Mouse (Mus musculus) neutrophil, adult 5-6 weeks (primary cell): ENCODE measurements around the gene Slc25a5. TPM values are rescaled to one million over a fixed set of nuclear protein-coding genes. Genes with fewer than 3 reads are reported as not detected.
"Not testable (repeated sequence)": the region's sequence is repeated elsewhere in the genome, so short reads cannot be mapped to it uniquely, and the experiment has no call there.

Experiments used
- ATAC-seq: fragments of 151-379, 151-347 bp; 2 replicates; pipeline ENCODE4 v1.8.0; 2017; ENCODE audit warnings: mild to moderate bottlenecking, moderate TSS enrichment; ENCODE audit not compliant: insufficient number of reproducible peaks, poor library complexity, low FRiP score, severe bottlenecking; ENCODE audit errors: extremely low read depth
- total RNA-seq: library from RNA; stranded (forward); fragments of 200-1000 nt; gene quantifications from 2 replicates; pipeline ENCODE4 v1.2.3, GENCODE M21; 2017

Gene Slc25a5
- total RNA-seq, 1 experiment from 2014 or later = 243 TPM

DNA sequence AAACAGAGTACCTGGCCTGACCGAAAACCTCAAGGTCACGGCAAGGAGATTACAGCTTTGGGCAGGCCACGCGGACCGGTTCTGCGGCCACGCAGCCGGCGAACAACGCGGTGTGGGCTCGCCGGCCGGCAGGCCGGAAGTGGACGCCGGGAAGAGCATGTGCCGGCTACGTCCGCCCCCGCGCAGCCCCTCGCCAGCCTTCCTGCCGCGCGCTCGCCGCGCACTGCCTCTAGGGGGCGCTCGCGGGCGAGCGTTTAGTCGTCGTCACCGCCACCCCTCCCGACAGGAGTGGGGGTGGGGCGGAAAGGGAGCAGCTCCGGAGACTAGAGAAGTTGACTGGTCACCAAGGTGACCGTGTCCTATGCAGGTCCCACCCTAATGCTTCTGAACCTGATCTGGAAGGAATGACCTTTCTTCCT, 721 bp downstream of the Slc25a5 start:
- peak; percentile 80 for ATAC-seq

DNA sequence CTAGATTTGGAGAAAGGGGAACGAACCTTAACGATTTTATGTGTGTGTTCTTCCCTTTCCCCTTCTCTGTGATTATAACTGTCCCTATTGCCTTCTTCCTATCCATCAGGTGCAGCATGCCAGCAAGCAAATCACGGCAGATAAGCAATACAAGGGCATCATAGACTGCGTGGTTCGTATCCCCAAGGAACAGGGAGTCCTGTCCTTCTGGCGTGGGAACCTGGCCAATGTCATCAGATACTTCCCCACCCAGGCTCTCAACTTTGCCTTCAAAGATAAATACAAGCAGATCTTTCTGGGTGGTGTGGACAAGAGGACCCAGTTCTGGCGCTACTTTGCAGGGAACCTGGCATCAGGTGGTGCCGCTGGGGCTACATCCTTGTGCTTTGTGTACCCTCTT, 1.3 kb downstream of the Slc25a5 start:
- ATAC-seq = not testable (repeated sequence)

DNA sequence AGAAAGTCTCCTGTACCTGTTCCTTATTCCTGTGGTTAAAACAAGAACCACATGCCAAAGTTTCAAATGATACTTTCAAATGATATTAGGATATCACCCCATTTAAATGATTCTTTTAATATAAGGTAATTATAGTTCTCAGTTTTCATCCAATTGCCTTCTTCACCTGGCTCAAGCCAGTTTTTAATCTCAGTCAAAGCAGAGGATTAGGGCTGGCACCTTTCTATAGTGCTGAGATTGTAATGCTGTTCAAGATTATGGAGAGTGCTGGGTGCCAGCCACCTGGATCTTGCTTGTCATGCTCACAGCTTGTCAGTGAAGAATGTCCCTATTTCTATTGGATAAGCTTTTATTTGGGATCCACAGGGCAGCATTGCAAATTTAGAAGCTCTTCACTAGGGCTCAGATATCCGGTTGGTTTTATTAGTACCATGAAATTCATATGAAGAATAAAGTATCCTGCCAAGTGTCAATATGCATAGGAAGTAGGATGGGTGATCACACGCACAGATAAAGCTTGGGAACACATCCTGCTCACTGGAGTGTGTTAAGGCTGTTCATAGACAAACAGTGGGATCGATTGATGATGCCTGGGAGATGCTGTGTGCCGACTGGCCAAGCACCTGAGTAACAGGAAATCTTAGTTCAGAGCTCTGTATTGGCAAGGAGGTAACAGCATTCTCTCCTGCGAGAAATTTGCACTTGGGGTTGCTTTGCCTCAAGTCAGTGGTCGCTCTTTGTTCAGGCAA, 3.9 kb downstream of the Slc25a5 start:
- ATAC-seq = no peak

DNA sequence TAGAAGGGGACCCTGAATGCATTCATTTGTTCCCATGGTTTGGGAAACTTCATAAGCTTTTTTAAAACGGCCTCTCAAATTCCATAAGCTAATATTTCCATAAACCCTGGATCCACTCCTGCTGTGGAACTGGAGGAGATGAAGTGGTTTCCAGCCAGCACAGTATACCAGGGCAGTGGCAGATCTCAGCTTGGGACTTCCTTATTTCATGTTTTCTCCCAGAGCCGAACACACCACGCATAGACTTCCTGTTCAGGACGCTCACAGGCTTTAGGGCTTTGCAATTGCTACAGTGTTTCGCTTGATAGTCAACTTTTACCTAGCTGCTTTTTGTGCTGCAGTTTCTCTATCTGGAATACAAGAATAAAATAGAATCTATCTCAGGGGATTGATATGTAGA, 7.7 kb downstream of the Slc25a5 start:
- peak; percentile 42; the same call in 1 of the 2 replicates for ATAC-seq

DNA sequence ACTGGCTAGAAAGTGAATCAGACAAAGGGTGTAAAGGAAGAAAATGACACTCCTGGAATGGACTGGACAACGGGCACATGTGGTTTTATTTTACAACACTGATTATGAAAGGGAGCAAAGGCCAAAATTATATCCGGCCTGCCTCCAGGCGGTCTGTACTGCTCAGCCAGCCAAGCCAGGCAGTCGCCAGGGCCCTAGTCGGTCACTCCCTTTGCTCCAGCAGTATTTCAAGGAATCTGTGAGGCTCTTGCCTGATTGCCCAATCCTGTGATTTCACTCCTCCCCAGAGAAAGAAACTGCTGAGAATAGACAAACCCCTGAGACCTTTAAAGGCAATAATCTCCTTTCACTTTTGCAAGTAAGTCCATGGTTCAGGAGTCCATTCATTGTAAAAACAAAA, 8.7 kb downstream of the Slc25a5 start:
- ATAC-seq = no peak

DNA sequence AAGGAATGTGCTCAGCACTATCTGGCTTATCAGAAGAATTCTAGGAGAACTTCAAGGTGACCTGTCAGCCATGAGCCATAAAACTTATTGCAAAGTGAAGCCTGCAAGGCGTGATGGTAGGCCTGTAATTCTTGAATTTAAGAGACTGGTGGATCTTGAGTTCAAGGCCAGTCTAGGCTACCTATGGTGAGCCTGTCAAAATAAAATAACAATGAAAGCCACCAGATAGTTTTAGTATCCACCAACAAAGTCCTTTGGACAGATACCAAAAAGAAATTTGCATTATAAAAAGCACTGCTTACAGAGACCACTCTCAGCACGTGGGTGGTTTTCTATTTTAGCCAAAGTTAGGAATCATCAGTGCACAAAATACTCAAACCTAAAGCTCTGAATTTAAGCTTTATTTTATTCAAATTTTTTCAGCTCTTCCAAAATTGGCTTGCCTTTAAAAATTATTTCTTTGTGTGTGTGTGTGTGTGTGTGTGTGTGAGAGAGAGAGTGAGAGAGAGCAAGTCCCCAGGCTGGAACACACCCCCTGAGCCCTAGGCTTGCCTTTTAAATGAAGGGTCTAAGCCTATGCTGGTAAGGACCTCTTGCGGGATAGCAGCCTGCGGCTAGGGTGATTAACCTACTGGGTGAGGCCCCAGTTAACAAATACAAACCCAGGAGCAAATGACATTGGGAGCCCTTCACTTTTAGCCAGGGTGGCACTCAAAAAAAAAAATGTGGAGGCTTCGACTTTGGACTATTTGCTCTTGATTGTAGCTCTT, 10.2 kb downstream of the Slc25a5 start:
- ATAC-seq = no peak

DNA sequence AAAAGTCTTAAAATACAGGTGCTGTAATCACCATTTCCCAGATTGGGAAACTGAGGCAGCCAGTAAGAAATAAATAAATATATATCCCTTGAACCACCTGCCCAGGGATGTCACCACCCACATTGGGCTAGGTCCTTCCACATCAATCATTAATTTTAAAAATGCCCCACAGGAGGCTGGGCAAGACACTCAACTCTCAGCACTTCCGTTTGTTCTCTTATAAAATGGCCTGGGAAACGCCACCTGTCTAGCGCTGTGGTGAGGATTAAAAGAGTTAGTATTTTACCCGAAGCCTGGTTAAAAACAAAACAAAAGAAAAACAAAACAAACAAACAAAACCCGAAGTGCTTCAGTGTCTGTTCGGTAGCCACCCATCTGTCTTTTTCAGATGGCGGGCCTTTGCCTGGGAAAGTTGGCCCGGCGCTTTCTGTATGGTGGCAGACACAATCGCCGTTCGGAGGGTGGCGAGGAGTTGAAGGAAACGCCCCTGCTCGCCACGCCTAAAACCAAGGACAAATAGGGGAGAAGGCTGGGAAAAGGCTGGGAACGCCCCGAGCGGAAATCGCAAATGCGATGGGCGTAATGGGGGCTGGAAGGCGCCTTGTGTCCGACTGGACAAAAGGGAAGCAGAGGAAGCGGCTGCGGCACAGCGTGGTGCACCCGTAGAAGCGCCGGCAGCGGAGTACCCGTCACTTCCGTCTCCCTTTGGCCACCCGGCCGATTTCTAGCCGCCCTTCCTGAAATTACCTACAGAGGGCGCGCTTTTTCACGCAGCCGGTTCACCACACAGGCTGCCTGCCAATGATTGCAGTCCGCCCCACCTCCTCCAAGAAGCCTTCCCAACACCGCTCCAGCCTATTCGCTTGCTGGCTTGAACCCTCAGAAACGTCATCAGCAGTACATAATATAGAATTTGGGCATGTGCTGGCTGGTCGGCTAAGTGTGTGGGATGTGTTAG, 12.2 kb downstream of the Slc25a5 start:
- ATAC-seq = peak; percentile 98

DNA sequence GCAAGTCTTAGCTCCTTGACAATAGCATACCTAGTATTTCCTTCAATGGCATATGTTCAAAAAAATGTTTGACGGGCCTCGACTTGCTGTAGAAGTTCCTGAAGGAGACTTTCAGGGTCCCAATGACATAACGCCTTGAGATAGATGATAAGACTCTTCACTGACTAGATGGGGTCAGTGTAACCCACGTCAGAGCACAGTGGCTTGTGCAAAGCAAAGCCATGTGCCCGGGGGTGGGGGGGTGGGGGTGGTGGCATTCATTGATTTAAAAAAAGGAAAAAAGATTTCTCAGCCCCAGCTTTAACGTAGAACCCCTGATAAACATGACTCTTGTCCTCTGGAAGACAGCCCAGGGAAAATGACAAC, 12.8 kb downstream of the Slc25a5 start:
- no peak for ATAC-seq

DNA sequence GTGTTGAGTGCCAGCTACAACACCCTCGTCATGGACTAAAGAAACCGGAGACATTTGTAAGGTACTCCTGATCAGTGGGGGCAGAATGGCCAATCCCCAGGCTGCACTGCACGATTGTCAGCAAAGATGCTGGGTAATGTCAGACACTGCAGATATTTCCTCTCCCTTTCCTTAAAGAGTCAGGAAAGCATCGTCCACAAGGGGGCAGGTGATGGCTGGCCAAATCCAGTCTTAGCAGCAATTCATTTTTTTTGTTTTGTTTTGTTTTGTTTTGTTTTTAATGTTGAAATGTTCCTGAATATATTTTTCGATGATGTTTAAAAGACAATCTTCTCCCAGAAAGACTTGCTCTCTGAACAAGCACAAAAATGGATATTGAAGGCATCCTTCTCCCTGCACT, 15.9 kb downstream of the Slc25a5 start:
- ATAC-seq = no peak

DNA sequence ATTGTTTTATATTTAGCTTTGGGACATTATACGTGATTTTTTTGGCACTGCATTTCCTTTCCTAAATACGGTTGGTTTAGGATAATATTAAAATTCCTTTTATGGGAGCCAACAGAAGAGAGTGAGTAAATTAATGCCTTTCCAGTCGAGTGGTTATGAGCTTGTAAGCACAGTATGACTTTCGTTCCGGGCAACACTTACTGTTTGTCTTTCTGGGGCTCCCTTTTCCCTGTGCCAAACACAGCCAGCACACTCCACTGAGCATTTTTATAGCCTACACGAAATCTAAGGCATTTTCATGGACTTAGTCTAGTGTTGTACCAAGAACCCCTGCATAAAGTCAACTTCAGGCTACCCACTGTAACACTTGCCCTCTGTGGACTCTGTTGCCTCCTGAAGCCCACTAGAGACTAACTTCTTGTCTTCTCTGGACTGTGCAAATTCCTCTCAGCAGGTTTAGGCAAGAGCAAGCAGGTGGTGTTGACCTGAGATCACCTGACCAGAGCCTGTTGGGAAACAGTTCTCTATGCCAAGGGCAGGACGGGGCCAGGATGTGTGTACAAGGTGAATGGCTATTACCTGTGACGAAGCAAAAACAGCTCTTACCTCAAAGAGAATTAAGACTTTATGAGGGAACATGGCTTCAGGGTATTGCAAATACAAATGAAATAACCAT, 18.8 kb downstream of the Slc25a5 start:
- no peak for ATAC-seq

DNA sequence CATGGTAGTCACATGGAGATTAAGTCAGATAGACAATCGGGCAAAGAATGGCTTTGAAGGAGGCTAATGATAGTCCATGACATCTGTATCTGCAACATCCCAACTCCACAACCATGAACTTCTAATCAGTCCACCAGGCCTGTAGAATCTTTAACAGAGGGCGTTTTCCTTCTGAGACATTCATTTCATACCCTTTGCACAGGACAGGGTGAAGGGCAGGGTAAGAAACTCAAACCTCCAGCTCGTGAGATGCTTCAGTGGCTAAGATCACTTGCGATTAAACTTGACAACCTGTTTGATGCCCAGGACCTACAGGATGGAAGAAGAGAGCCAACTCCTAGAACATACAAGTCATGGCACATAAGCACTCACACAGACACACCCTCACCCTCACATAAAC, 19.6 kb downstream of the Slc25a5 start:
- no peak for ATAC-seq

DNA sequence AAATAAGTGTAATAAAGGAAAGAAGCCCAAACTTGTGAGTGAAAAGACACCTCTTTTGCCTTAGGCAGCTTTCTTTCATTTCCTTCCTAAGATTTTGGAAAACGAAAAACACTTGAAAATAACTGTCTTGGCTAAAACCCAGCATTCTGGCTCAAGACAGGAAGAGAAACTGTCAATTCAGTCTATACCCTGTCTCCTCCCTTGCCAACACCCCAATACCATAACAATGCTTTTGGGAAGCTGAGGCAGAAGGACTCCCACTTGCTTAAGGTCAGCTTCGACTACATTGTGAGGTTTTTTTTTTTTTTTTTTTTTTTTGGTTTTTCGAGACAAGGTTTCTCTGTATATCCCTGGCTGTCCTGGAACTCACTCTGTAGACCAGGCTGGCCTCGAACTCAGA, 20.0 kb downstream of the Slc25a5 start:
- ATAC-seq = no peak

DNA sequence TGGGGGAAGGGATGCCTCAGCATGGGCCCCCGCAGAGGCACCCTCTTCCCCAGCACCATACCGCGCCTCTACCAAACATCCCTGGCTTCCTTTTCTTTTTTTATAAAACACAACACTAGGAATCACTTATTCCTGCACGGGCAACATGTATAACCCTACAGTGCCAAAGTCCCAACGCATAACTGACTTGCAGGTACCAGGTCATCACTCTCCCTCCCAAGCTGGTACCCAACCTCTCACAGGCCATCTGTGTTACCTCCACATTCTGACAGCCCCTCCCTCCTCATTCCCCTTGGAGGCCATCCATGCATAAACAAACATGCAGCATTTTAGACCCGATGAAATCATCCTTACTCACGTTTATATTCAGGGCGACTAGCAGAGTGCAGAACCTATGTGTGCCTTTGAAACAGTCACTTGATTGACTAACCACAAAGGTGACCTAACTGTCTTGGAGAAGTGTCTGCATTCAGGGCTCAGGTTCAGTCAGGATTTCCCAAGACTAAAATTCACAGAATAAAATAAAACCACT, 21.0 kb downstream of the Slc25a5 start:
- ATAC-seq = no peak

DNA sequence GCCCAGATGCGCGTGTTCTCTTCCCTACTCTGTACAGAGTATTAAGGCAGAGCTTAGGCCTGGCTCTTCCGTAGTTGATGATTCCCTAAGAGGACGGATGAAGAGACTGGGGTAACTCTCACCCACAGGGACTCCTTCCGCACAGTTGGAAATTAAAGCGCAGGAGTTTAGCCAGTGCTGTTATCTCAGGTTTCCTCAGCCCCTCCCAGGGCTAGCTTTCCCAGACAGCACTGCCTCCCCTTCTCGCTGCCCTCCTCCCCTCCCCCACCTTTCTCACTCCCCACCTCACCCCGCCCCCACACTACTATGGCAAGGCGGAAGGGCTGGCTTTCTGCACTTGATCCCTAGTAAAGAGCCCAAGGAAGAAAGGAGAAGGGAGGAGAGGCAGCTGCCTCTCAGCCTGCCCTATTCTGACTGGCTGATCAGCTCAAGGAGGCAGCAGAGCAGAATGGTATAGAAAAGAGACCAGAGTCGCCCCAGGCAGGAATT, 21.5 kb downstream of the Slc25a5 start:
- ATAC-seq = no peak

DNA sequence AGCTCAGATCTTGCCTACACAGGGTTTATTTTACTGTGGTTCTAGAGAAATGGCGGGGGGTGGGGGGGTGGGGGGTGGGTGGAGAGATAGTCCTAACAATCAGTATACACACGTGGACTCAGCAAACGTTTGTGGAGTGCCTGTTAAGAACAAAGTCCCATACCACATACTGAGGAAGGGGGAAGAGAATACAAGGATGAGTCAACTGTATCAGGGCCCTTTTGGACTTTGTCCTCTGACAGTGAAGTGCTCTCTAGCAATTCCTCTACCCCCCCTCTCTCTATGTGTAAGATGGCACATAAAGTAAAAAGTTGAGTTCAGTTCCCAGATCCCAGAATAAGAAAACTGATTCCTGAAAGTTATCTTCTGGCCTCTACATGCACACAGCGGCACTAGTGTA, 24.1 kb downstream of the Slc25a5 start:
- ATAC-seq = no peak

DNA sequence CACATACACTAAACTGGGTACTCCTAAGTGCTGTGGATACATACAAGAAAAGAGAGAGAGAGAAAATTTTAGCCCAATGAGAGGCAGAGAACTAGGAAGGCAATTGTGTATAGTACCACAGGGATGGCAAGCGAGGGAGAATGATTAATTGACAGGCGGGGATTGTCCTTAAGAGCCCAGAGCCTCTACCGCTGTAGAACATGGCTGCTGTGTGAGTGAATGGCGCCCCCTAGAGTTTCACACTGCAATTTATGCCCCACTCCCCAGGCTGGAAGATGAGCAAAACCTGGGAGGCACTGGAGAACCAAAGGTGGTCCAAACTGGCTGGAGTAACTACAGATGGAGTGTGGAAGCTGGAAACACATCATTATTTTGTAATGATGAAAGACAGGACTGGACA, 24.8 kb downstream of the Slc25a5 start:
- peak; percentile 74 for ATAC-seq

DNA sequence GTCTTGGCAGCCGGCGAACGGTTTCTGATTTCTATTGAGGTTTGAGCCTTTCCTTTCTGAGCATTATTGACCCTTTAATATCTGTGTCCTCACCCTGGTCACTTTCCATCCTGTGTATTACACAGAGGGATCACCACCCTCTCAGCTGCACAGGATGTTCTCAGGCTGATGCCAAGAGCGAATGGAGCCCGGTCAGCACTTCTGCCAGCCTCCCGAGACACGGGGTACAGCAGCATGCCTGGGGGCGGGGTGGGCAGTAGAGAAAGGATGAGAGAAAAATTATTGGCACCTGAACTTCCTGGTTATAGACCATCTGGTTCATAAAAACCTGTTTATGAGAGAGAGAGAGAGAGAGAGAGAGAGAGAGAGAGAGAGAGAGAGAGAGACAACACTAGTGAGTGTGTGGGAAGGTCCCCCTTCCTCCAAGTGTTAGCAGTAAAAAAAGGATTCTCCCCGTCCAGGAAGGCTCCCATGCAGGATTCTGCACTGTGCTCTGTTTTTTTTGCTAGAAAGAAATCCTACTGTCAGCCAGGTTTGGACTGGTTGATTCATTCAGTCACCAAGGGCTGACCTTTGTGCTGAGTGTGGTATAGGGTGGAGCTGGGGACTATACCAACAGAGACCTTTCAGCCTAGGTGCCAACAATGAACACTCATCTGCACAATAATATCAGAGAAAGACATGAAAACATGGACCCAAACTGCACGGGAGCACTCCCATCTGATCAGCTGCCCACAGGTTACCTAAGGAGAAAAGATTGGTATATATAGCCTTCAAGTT, 28.7 kb downstream of the Slc25a5 start:
- no peak for ATAC-seq

DNA sequence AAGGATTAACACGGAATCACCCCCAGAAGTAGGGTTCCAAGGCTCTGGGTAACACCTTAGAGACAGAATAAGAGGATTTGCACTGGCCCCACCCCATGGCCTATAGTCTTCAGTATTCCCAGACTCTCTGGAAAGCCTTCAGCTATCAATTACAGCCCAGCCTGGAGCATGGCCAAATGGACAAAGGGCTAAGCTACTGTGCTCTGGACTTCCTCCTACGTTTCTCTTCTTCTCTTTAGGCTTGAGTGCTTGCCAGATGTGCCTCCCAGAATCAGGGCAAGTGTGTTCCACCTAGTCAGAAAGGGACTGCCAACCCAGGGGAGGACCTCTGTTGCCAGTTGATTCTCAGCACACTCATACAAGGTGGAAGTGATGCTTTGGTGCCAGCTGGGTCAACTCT, 29.6 kb downstream of the Slc25a5 start:
- no peak for ATAC-seq
